Mouse (Mus musculus): ENCODE results near the gene E130218I03Rik.

DNA sequence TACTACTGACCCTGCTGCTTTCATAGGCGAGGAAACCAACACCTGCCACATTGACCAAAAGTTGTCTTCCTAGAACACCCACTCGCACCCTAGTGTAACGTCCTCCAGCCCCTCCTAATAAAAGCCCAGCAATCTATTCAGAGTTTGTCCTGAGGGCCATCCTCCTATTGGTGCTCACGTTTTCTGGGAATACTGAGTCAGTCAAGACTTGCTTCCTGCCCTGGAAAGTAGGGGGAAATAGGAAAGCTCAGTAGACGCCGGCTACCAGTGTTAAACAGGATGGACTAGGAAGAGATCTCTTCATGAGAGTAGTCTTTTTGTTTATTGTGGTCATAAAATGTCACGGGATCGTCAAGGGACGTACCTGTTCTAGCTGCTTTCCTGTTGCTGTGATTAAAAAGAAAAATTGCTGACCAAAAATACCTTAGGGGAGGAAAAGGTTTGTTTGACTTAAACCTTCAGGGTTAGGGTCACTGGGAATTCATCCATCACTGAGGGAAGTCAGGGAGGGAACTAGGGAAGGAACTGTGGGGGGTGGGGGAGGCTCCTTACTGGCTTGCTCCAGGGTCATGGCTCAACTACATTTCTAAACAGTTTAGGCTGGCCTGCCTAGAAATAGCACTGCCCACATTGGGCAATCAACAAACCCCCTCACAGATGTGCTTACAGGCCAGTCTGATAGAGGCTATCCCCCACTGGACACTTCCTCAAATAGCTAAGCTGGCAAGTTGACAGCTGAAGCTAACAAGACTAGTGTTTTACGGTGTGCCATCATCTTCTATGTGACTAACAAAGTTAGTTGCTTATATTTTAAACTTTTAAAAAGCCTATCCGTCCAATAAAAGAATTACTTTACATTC is 45.2 kb downstream of the E130218I03Rik start:
- TF ChIP-seq POLR2A (IDR thresholded peaks at IDR 0.05; ENCODE audit: low read depth, low read length) (no peak), CTCF (IDR thresholded peaks at IDR 0.05; ENCODE audit: extremely low read depth, insufficient read depth, insufficient read length, insufficient replicate concordance) (no peak)
